Mouse (Mus musculus) CH12.LX (cell line): Measurements from ENCODE around the gene Acsl1.

ENCODE experiments used
- CHD2 ChIP-seq: IDR thresholded peaks from 2 replicates; pipeline ENCODE4 v1.6.1; 2011; ENCODE audit warnings: low read length, improper control_type of control experiment
- CTCF ChIP-seq, 2 experiments: IDR thresholded peaks in 1 of 2; conservative IDR thresholded peaks in 1 of 2; 2 replicates each; pipeline ENCODE4 v1.5.1; 2011 to 2012; ENCODE audit warnings: low read depth in 2 of 2, low read length in 2 of 2, improper control_type of control experiment in 1 of 2, inconsistent platforms in 1 of 2, mild to moderate bottlenecking in 1 of 2, moderate library complexity in 1 of 2
- ELF1 ChIP-seq: IDR thresholded peaks from 2 replicates; pipeline ENCODE4 v1.6.1; 2014; ENCODE audit warnings: low read depth, mild to moderate bottlenecking, inconsistent platforms, low read length, improper control_type of control experiment
- EP300 ChIP-seq: IDR thresholded peaks from 2 replicates; pipeline ENCODE4 v1.6.1; 2011; ENCODE audit warnings: low read length, improper control_type of control experiment
- HCFC1 ChIP-seq: IDR thresholded peaks from 2 replicates; pipeline ENCODE4 v1.6.1; 2012; ENCODE audit warnings: low read depth, mild to moderate bottlenecking, inconsistent platforms, low read length, improper control_type of control experiment
- JUN ChIP-seq: IDR thresholded peaks from 2 replicates; pipeline ENCODE4 v1.6.1; 2011; ENCODE audit warnings: low read depth, mild to moderate bottlenecking, low read length, improper control_type of control experiment, moderate library complexity; ENCODE audit not compliant: insufficient read depth
- MYC ChIP-seq: IDR thresholded peaks from 2 replicates; pipeline ENCODE4 v1.6.1; 2011; ENCODE audit warnings: low read depth, mild to moderate bottlenecking, improper control_type of control experiment, low read length
- POLR2A ChIP-seq: IDR thresholded peaks from 2 replicates; pipeline ENCODE4 v1.6.1; 2011; ENCODE audit warnings: low read depth, mild to moderate bottlenecking, improper control_type of control experiment, low read length
- ZNF384 ChIP-seq: IDR thresholded peaks from 2 replicates; pipeline ENCODE4 v1.6.1; 2012; ENCODE audit warnings: low read depth, low read length, improper control_type of control experiment, inconsistent platforms

- TF ChIP-seq HCFC1 (no peak), CHD2 (no peak), CTCF (conservative IDR thresholded peaks at IDR 0.05 in 1 of 2, IDR thresholded peaks at IDR 0.05 in 1 of 2; ENCODE audit: low read depth in 2 of 2, low read length in 2 of 2) (no peak), POLR2A (no peak), JUN (no peak), ZNF384 (no peak), ELF1 (no peak), EP300 (no peak), MYC (no peak)
Observed at GRCm38 (mm10) chr8:46474634-46475033, 3.8 kb downstream of the Acsl1 start.
